Mouse (Mus musculus) gastrocnemius, postnatal 14 days (tissue): ENCODE data around the gene Cdk18. TPM values are rescaled to one million over a fixed set of nuclear protein-coding genes. Genes with fewer than 3 reads are reported as not detected.

Source experiments
- DNase-seq: peaks from one replicate; pipeline ENCODE4 v3.0.0; 2021; ENCODE audit warnings: mixed read lengths
- intact Hi-C: fragments of 180-260 bp; cut with DNase I; formaldehyde crosslinking; loops from one replicate; pipeline ENCODE4 v1.15.1; 2025; ENCODE audit warnings: low total_unique reads
- total RNA-seq, 2 experiments: library from RNA; stranded (reverse); gene quantifications; 2 replicates each; pipeline ENCODE4 v1.2.3; 2021

Cdk18 gene
- total RNA-seq, 2 experiments from 2014 or later: 0.92 to 1.6 TPM

DNA sequence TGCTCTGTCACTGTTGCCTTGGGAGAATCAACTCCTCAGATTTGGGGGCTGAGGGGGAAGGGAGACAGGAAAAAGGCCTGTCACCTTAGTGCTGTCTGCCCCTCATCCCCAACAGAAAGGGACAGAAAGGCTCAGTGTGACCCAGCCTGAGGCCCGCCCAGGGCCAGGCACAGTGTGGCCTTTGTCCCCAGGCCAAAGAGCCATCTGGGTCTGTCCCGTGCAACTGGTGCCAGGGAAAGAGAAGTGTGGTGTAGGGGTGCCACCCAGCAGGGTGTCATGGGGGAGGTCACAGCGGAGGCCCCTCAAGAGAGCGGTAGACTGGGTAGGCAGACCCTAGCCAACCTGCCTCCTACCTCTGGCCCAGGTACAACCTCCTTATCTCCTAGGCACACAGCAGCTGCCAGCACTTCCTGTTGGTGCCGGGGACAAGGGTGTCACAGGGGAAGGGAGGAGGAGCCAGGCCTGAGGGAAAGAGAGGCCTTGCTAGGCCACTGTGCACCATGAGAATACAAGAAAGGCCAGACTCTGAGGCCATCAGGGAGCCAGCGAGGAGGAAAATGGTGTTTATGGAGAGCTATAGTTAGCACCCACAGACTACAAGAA lies 13.6 kb downstream of the Cdk18 start:
- DNase-seq: no peak
- intact Hi-C loops: no loop called here

DNA sequence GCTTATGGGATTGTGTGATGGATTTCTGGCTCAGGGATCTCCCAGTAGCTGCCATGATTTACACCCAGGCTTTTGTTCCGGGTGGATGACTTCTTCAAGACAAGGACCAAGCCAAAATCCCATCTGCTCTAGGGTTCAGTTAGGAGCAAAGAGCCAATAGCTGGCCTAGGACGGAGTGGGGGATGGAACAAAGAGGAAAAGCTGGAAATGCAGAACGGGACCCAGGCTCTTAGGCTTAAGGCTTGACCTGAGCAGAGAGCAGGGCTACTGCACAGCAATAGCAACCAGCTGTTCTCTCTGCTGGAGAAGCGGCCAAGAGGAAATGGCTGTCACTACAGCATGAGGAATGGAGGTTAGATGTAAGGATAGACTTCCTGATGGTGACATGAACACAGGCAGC lies 14.2 kb downstream of the Cdk18 start:
- intact Hi-C loops: no loop called here
- no peak for DNase-seq

DNA sequence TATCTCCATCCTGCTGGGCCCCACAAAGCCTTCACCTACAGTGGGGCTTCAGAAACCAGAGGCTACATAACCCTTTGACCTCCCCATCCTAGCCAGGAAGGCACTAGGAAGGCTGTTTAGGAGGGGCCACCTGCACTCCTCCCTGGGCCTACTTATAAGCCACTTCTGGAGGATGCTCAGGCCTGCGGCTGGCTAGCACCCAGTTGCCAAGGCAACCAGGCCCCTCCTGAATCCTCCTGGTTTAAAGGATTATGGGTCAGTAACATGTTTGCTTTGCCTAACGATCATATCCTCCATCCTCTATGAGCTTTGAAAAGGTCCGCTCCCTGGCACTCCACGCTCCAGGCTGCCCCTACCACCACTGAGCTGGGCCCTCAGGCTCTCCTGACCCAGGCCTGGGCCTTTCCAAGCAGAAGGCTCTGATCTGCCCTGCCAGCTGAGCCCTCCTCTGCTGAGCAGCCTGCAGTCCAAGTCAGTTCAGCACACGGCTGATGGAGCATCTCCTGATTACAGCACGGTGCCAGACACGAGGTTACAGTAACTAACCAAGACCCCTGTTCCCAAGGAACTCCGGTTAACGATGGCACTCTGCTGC lies 16.0 kb downstream of the Cdk18 start:
- intact Hi-C loops: loop anchor here (5.0 kb wide), 2 partner anchors 109 to 179 kb away; no protein-coding TSS in a partner anchor
- DNase-seq: no peak

DNA sequence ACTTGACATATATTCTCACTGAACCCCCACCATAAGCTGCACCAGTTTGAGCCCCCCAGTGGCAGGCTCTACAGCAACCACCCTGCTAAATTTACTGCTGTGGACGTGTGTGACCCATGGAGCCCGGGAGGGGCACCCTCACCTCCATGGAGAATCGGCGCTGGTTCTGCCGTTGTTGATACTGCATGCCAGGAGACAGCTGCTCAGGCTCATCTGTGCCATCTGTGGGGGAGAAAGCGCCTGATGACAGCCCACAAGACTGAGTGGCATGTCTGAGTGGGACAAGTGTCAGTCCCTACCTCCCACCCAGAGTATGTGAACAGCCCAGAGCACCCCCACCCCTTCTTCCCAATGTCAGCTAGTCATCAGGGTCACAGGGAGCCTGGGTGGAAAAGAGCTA lies 17.6 kb downstream of the Cdk18 start:
- peak; percentile 33 for DNase-seq
- intact Hi-C loops: loop anchor here (1.0 to 5.0 kb wide), 3 partner anchors 33 to 180 kb away; no protein-coding TSS in a partner anchor

DNA sequence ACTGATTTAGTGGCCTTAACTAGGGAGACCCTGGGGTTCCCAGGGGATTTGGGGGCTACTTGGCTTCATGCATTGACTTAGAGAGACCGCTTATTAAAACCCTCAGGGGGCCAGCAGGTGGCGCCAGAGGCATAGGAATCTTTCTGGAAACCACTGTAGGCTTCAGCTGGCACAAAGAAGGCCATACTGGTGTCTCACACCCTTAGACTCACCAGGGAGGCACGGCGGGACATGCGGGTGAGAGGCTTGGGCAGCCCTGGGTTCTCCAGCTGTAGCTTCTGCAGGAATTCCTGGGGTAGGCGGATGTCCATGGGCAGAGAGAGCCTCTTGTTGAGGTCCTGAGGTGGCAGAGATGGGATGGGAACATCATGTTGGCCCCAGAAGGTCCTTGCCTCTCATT lies 18.2 kb downstream of the Cdk18 start:
- intact Hi-C loops: loop anchor here (1.0 to 5.0 kb wide), 3 partner anchors 34 to 181 kb away; no protein-coding TSS in a partner anchor
- peak; percentile 85 for DNase-seq

DNA sequence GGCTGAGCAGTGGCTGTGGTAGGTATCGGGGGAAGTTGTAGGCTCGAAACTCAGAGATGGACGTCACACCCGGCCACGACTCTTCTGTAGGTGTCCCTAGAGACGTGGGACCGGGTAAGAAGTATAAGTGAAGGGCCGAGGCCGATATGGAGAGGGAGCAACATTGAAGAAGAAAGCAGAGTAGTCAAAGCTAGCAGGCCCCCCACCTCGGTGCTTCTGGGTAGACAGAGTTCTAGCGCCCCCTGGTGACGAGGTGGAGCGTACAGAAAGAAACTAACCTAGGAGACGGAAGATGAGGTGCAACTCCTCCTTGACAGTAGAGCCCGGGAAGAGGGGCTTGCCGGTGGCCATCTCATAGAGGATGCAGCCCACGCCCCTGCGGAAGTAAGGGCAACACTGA lies 22.9 kb downstream of the Cdk18 start:
- intact Hi-C loops: loop anchor here (5.0 kb wide), 1 partner anchor 119 kb away; no protein-coding TSS in a partner anchor
- DNase-seq: peak; percentile 67

DNA sequence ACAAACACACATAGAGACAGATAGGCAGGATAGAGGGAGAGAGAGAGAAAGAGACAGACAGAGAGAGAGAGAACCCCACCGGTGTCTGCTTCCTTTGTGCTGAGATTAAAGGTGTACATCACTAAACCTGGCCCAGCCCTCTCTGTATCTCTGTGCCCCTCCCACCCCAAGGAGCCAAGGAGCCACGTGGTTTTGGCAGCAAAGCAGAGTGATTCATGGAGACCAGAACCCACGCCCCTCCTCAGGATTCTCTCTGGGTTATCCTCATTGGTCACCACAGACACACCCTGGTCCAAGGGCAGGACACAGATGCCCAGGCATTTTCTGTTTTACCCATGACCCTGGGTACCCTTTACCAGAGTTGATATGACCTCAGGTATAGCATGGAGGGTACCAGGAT lies 26.4 kb downstream of the Cdk18 start:
- intact Hi-C loops: loop anchor here (5.0 kb wide), 2 partner anchors 46 to 66 kb away; partner anchors contain the start of gene Mfsd4a
- no peak for DNase-seq

DNA sequence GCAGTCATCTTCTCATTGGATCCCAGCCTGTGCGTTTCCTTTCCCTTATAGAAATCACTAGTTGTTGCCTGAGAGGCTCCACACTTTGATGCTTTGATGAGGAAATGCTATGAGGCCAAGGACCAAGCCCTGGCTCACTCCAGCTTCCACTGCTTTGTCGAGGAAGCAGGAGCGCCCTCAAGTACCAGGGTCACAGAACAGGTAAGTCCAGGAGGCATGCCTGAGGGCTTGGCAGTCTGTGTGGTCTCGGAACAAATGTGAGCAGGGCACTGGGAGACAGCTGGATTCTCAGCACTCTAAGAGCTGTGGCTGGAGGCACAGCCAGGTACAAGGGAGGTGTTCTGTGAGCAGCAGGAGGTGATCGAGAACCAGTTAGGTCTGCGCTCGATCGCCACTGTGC lies 27.1 kb downstream of the Cdk18 start:
- DNase-seq: no peak
- intact Hi-C loops: loop anchor here (5.0 kb wide), 2 partner anchors 45 to 65 kb away; partner anchors contain the start of gene Mfsd4a

DNA sequence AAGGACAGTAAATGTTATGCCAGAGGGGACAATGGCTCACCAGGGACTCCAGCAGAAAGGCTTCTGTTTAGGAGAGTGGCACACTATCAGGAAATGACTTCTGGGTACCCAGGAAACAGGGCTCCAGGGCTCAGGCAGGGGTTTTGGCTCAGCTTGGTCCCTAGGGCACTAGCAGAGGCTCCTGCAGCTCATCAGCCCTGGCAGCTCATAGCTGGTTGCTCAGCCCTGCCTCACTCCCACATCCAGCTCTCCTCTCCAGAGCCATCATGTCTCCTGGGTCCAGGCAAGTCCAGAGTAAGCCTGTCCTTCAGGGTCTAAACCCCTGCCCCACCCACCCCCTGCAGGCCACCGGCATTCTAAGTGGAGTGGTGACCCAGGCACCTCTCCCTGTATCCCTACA lies 28.1 kb downstream of the Cdk18 start:
- DNase-seq: no peak
- intact Hi-C loops: loop anchor here (5.0 kb wide), 2 partner anchors 44 to 64 kb away; partner anchors contain the start of gene Mfsd4a

DNA sequence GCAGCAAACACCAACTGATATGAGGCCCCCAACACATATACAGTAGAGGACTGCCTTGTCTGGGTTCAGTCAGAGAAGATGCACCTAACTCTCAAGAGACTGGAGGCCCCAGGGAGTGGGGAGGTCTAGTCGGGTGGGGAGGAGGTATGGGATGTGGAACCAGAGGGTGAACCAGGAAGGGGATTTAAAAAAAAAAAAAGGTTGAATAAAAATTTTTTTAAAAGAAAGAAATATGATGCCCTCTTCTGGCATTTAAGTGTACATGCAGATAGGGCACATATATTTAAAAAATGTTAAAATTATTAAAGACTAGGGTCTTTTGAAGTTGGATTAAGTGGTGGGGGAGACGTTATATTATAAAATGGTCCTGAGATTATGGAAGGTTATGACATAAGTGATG lies 30.1 kb downstream of the Cdk18 start:
- intact Hi-C loops: no loop called here

DNA sequence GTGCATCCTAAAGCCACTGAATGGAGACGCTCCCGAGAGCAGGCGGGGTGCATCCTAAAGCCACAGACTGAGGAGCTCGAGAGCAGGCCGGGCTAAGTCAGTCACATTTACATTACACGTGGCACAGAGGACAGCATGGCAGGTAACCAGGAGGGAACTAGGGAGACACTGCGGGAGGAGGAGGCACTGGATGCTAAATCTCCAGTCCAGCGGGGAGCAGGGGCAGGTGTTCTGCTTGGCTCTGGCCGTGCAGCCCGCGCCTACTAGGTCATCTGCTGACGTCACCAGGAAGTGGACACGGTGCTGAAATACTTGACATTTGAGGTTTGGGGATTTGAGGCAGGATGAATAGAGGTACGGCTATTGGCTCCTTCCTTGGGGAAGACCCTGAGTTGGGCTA lies 35.1 kb downstream of the Cdk18 start:
- DNase-seq: no peak
- intact Hi-C loops: no loop called here

More for the DNA sequence above, 30.1 kb downstream of the Cdk18 start:
- DNase-seq: no peak

DNA sequence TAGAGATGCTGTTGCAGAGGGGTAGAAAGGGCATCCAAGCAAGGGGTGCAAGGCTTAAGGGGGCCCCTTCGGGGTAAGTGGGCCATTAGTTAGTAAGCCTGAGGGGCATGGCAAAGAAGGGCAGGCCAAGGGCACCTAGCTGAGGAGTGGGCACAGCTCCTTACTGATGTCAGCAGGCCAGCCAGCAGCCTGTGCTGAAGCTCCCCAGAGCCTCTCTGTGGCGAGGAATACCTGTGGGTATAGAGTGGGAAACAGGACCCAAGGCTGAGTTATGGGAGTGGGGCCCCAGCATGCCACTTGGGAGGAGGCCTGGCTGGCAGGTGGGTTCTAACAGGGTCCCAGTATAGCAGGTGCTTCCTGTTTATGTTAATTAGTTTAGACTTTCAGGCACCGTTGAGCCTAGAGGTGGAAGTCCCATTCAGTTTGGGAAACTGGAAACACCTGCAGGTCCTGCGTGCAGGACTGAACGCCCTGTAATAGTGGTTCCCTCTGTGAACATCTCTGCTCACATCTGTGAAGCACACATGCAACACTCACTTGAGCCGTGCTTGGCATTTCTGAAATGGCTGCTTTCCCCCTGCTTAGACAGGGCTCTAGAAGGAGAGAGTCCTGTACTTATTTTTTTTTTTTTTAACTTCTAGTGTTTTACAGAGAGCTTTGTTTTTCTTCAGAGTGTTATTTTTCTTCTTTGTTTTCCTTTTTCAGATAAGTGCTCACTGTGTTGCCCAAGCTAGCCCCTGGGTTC lies 37.4 kb downstream of the Cdk18 start:
- DNase-seq: no peak
- intact Hi-C loops: no loop called here

DNA sequence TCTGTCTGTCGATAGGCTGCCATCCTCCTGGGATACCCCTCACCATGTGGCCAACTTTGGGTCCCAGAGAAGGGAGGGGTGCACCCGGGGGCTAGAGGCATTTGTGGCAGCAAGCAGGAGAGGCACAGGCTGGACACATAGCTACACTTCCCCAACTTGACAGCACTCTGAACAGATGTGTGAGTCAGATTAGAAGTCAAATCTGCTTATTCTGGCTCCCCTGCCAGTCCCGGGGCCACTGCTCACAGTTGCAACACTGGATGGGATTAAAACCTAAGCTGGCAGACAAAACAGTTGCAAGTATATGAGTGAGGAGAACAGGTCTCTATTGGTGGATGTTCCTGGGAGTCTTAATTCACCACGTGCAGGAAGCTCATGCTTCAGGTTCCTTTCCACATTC lies 39.7 kb downstream of the Cdk18 start:
- no peak for DNase-seq
- intact Hi-C loops: no loop called here

DNA sequence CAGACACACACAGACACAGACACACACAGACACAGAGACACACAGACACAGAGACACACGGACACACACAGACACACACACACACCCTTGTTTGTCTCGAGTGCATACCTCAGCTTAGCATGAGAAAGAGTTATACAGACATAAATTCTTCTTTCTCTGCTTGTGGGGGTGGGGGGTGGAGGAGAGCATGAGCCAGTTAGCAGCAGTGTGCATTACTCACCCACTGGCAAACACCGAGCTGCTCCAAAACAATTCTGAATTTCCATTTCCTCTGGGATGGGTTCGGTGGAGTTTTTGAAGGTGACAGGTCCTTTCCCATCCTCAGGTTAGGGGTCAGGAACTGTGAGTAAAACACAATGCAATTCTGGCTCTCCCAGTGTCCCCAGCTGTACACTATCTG lies 40.5 kb downstream of the Cdk18 start:
- intact Hi-C loops: no loop called here
- DNase-seq: no peak

DNA sequence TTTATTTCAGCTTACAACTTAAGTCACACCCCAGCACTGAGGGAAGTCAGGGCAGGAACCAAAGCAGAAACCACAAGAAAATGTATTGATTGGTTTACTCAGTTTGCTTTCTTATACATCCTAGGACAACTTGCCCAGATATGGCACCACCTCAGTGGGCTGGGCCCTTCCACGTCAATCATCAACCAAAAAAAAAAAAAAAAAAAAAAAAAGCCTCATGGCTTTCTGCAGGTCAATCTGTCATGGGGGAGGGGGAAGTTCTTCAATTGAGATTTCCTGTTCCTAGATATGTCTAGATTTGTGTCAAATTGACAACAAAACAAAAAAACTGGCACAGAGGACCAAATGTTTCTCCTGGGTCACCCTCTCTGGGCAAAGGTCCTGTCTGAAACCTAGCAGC lies 41.4 kb downstream of the Cdk18 start:
- intact Hi-C loops: no loop called here

DNA sequence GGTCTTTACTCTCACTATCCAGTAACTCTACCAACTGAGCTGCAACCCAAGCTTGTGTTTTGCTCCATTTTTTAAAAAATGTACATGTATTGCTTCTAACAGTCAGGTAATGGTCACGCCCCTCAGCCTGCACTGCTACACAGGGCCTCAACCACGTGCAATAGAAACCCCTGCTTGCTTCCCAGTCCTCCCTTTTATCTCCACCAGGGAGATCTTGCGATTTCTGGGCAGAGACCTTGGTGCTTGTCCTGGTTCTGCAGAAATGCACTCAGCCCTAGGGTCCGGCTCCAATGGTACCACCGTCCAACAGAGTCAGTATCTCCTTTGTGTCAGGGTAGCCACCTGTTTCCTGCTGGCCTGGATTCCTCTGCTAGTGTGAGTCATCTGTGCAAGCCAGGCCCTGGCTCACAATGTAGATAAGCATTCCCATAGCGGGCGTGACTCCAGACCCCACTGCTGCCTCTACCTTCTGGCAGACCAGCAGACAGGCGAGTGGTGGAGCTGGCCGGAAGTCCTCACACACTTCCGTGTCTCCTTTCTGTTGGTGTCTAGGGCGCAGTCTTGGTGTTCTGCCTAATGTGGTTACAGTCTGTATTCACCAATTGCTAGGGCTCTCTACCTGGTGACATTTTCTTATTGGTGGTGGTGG lies 44.0 kb downstream of the Cdk18 start:
- intact Hi-C loops: no loop called here
- DNase-seq: peak; percentile 57

More for the DNA sequence above, 41.4 kb downstream of the Cdk18 start:
- no peak for DNase-seq

DNA sequence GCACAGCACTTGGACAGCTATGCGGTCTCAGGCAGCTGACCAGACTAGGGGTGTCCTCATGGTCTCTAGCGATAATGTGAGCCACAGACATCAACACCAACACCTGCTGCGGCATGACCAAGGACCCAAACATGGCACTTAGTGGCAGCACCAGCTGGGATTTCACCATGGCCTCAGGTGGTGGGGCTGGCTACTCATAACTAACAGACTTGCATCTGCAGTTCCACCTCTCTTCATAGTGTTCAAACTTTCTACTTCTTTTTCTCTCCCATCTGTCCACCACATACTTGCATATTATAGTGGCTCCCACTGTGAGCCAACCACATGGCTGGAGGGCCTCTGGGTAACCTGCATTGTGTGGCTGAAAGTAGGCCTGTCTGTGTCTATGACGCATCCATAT lies 46.2 kb downstream of the Cdk18 start:
- DNase-seq: no peak
- intact Hi-C loops: no loop called here

DNA sequence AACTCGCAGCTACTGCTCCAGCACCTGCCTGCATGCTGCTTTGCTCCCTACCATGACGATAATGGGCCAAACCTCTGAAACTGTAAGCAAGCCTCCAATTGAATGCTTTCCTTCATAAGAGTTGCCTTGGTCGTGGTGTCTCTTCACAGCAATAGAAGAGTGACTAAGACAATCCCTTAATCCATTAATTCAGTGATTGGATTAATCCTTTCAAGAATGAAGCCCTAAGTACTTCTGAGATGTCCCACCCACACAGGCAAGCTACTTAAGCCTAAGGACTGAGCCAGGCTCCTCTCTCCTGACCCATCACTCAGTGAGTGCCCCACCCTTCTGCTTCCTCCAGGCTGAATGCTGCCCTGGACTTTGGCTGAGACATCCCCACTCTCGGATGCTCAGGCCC lies 49.2 kb downstream of the Cdk18 start:
- intact Hi-C loops: no loop called here
- no peak for DNase-seq

DNA sequence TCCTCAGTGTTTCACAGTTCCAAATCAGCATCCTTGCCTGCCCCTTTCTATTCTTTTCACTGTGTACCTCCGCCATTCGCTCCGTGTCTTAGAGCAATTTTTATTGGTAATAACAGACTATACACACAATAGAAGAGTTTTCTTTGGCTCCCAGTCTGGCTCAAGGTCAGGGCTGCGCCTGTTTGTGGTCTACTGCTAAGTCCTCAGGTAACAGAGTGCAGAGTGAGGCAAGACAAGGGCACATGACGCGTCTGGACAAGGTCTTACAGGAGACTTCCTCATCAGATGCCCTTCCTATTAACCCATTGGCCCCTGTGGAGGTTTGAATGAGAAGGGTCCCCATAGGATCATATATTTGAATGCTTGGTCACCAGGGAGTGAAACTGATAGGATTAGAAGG lies 49.7 kb downstream of the Cdk18 start:
- intact Hi-C loops: no loop called here

DNA sequence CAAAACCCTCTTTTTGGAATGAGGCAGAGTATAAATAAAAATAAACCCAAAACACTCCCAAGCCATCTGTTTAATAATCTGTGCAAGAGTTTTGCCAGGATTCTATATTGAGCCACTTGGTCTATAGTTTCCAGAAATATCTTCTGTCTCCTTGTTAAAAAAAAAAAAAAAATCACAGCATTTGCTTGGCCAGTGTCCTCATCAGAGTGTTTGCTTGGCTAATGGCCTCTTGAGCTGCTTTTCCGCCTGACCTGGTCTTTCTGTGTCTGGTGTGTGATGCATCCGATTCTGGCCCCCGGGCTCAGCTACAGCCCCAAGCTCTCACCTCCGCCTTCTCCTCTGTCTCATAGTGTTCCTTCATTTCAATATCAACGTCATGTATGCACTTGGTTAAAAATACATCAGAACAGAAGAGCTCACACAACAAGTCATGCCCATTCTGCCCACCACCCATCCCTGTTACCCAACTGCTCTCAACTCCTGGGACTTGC lies 51.3 kb downstream of the Cdk18 start:
- intact Hi-C loops: no loop called here
- DNase-seq: no peak

More for the DNA sequence above, 49.7 kb downstream of the Cdk18 start:
- no peak for DNase-seq
